Mouse (Mus musculus) cortical plate, adult 2 months (tissue): ENCODE measurements around the gene Acpp.

Experiments
- CTCF ChIP-seq: fragments of 200-500 bp; IDR thresholded peaks from 2 replicates; pipeline ENCODE4 v1.5.1; 2011; ENCODE audit warnings: mild to moderate bottlenecking, control low read depth, low read length; ENCODE audit not compliant: insufficient read depth; ENCODE audit errors: extremely low read depth
- POLR2A ChIP-seq: fragments of 200-500 bp; IDR thresholded peaks from 2 replicates; pipeline ENCODE4 v1.6.1; 2011; ENCODE audit warnings: mild to moderate bottlenecking, low read length, control low read depth; ENCODE audit not compliant: insufficient read depth; ENCODE audit errors: extremely low read depth

- TF ChIP-seq CTCF (no peak), POLR2A (no peak)
Observed at GRCm38 (mm10) chr9:104316351-104316750, 21.2 kb downstream of the Acpp start.
